ENCODE assay signal across 26 mouse cellular contexts in genomic region chr13:57515737-57516136, GRCm38 (mm10).
DNase-seq lines count a peak whose midpoint lies in the region; ATAC-seq lines count a peak whose summit lies in the region.
"Had no signal": no experiment of that assay in that cellular context is flagged by ENCODE, and none has a peak within 500 bp of the region (broad histone marks: within the 10 kb centered on the region; RNA-seq: fewer than 3 reads in every experiment).

No protein-coding gene starts in this region.

- no peaks in the 10 kb centered on the region for H3K36me3 ChIP-seq in hindbrain, embryonic 16.5 days (ENCODE audit: control insufficient read depth, insufficient read depth, low read length)
- H3K36me3 ChIP-seq in hindbrain, embryonic 10.5 days, result no peaks in the 10 kb centered on the region
- H3K36me3 ChIP-seq: embryonic facial prominence, embryonic 13.5 days; embryonic facial prominence, embryonic 15.5 days; forebrain, embryonic 10.5 days; forebrain, embryonic 15.5 days; G1E had no signal

- H3K27me3 ChIP-seq in hindbrain, embryonic 16.5 days (replicated peaks; ENCODE audit: control insufficient read depth, insufficient read depth, low read length), result no peaks in the 10 kb centered on the region
- H3K27me3 ChIP-seq in hindbrain, embryonic 10.5 days (ENCODE audit: insufficient read depth, poor library complexity, severe bottlenecking), result no peaks in the 10 kb centered on the region
- H3K27me3 ChIP-seq: CH12.LX; embryonic facial prominence, embryonic 13.5 days; embryonic facial prominence, embryonic 15.5 days; forebrain, embryonic 13.5 days; forebrain, embryonic 15.5 days had no signal

- H3K9ac ChIP-seq in hindbrain, embryonic 16.5 days (ENCODE audit: low read depth, low read length), result no peak overlapping the region
- H3K9ac ChIP-seq: embryonic facial prominence, embryonic 13.5 days; embryonic facial prominence, embryonic 15.5 days; forebrain, embryonic 13.5 days; forebrain, embryonic 15.5 days; forebrain, postnatal 0 days had no signal

- 0 out of 2 replicates have a peak, but pooled peaks have one; percentile 27 for ATAC-seq in hindbrain, embryonic 16.5 days
- ATAC-seq in granulocyte monocyte progenitor cell, adult 5-6 weeks (replicated peaks; ENCODE audit: poor library complexity, severe bottlenecking), result peak; percentile 70
- ATAC-seq: activated CD4-positive, CD25-positive, alpha-beta regulatory T cell, adult 4 months; CD4-positive, CD25-positive, alpha-beta regulatory T cell, adult 4 months; forebrain, embryonic 13.5 days; forebrain, embryonic 15.5 days; forebrain, postnatal 0 days; Patski had no signal

- H3K4me1 ChIP-seq in hindbrain, embryonic 16.5 days (ENCODE audit: control insufficient read depth, insufficient read depth, low read depth, low read length), result peaks cover 2% of the 10 kb centered on the region
- H3K4me1 ChIP-seq in hindbrain, embryonic 10.5 days (replicated peaks), result 0 out of 2 replicates have a peak, but pooled peaks cover 6% of the 10 kb centered on the region
- H3K4me1 ChIP-seq: embryonic facial prominence, embryonic 15.5 days had no signal

- H3K4me2 ChIP-seq in hindbrain, embryonic 16.5 days (ENCODE audit: low read length), result no peak overlapping the region
- H3K4me2 ChIP-seq: embryonic facial prominence, embryonic 13.5 days; embryonic facial prominence, embryonic 15.5 days; forebrain, embryonic 13.5 days; forebrain, embryonic 15.5 days had no signal

- H3K4me3 ChIP-seq in hindbrain, embryonic 16.5 days (ENCODE audit: low read length), result no peak overlapping the region
- H3K4me3 ChIP-seq in hindbrain, embryonic 10.5 days, result no peak overlapping the region
- H3K4me3 ChIP-seq: embryonic facial prominence, embryonic 13.5 days; embryonic facial prominence, embryonic 15.5 days; erythroblast, embryonic 14.5 days; forebrain, embryonic 10.5 days; forebrain, embryonic 13.5 days; forebrain, embryonic 15.5 days had no signal

- DNase-seq in hindbrain, embryonic 10.5 days (ENCODE audit: low spot score), result no peak
- no peak for DNase-seq in kidney, postnatal 10 days
- DNase-seq in adrenal gland, adult 8-10 months, result no peak
- DNase-seq: adrenal gland, postnatal 10 days; adrenal gland, postnatal 25 days; B cell, adult 2 months; cerebellum, adult 11-12 months; cerebellum, adult 2 months; cerebellum, adult 9-10 months; cerebellum, postnatal 10 days; cerebellum, postnatal 25 days; embryo, embryonic 11 days; forebrain, postnatal 0 days had no signal

- no peaks in the 10 kb centered on the region for H3K9me3 ChIP-seq in hindbrain, embryonic 16.5 days (ENCODE audit: control insufficient read depth, low read length)
- no peaks in the 10 kb centered on the region for H3K9me3 ChIP-seq in hindbrain, embryonic 10.5 days
- H3K9me3 ChIP-seq: embryonic facial prominence, embryonic 13.5 days; embryonic facial prominence, embryonic 15.5 days; forebrain, embryonic 10.5 days; forebrain, embryonic 13.5 days; forebrain, embryonic 15.5 days had no signal

- 83% methylated on average over 11 of the region's 11 CpGs for WGBS in hindbrain, embryonic 16.5 days
- 80% methylated on average over 11 of the region's 11 CpGs for WGBS in hindbrain, embryonic 10.5 days

- no peak overlapping the region for H3K27ac ChIP-seq in hindbrain, embryonic 16.5 days (ENCODE audit: low read depth, low read length)
- H3K27ac ChIP-seq in hindbrain, embryonic 10.5 days, result no peak overlapping the region
- H3K27ac ChIP-seq: embryonic facial prominence, embryonic 13.5 days; embryonic facial prominence, embryonic 15.5 days; forebrain, embryonic 10.5 days; forebrain, embryonic 13.5 days; forebrain, embryonic 15.5 days had no signal
